Mouse (Mus musculus): ENCODE data around the gene Gm20822. TPM values are rescaled to one million over a fixed set of nuclear protein-coding genes. Genes with fewer than 3 reads are reported as not detected.
"Not testable (repeated sequence)": the region's sequence is repeated elsewhere in the genome, so short reads cannot be mapped to it uniquely, and the experiment has no call there.

The Gm20822 gene
- not detected in 2 replicates for polyA plus RNA-seq (2014; fragmentation: Nextera tagmentation; extraction: Ambion mirVana)

DNA sequence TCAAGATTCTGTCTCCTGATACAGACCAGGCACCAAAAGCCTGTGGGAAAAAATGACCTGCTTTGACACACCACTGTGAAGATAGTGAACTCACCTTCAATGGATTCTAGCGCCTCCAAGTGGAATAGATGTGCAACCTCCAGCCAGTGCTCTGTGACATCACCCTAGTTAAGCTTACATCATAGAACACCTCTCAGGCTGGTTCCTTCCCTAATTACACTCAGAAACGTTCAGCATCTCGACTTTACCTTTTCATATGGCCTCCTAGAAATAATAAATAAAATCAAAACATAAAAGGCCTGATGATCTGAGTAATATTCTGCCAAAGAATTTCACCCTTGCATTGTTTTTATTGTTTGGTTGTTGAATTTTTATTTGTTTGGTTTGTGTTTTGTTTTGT lies at the start of gene Gm20822:
Gene Gm20822, minus strand, starts transcription at position 101 of the 400 bp plus-strand sequence.
- not testable (repeated sequence) for H3K27ac ChIP-seq; DNase-seq (ENCODE audit: low spot score); H3K4me2 ChIP-seq (replicated peaks); H3K9ac ChIP-seq; H3K9me3 ChIP-seq (ENCODE audit: control insufficient read depth, low read length); H3K36me3 ChIP-seq (replicated peaks; ENCODE audit: control insufficient read depth, insufficient read depth); H3K4me3 ChIP-seq (replicated peaks; ENCODE audit: low read length); ATAC-seq (ENCODE audit: low FRiP score); H3K27me3 ChIP-seq (ENCODE audit: control insufficient read depth, insufficient read depth, low read length); H3K4me1 ChIP-seq (replicated peaks; ENCODE audit: control insufficient read depth, insufficient read depth, low read length)
- WGBS = no CpG with 5 or more reads among the region's 3 CpGs

All from hindbrain, embryonic 14.5 days (tissue).